Mouse (Mus musculus) intestine, embryonic 14.5 days (tissue): ENCODE data around the gene Actrt2. TPM values are rescaled to one million over a fixed set of nuclear protein-coding genes. Genes with fewer than 3 reads are reported as not detected.
A peak's percentile ranks its signal among the peaks of the same experiment; 100 is the strongest.

Source experiments
- ATAC-seq: fragments of 200-750 bp; cut with Nextera tagmentation; replicated peaks from 2 replicates; pipeline ENCODE4 v1.8.0; 2017; ENCODE audit warnings: low read depth, moderate number of reproducible peaks, moderate TSS enrichment, moderate library complexity; ENCODE audit not compliant: low FRiP score, low TSS enrichment
- DNase-seq: peaks from one replicate; pipeline ENCODE4 v3.0.0-alpha.2; 2018; ENCODE audit warnings: low spot score
- H3K27ac ChIP-seq: fragments of 300-500 bp; sonication (generic); 2 replicates; pipeline ENCODE4 v1.5.1; 2014; ENCODE audit warnings: low read depth, mild to moderate bottlenecking, control low read depth
- H3K27me3 ChIP-seq: fragments of 300-500 bp; sonication (generic); replicated peaks from 2 replicates; pipeline ENCODE4 v1.6.1; 2014; ENCODE audit warnings: low read length, control low read depth; ENCODE audit not compliant: control insufficient read depth, insufficient read depth
- H3K36me3 ChIP-seq: fragments of 300-500 bp; sonication (generic); 2 replicates; pipeline ENCODE4 v1.6.1; 2014; ENCODE audit warnings: low read length, control low read depth; ENCODE audit not compliant: control insufficient read depth, insufficient read depth
- H3K4me1 ChIP-seq: fragments of 300-500 bp; sonication (generic); replicated peaks from 2 replicates; pipeline ENCODE4 v1.6.1; 2014; ENCODE audit warnings: low read length, control low read depth, mixed read lengths; ENCODE audit not compliant: control insufficient read depth, insufficient read depth
- H3K4me2 ChIP-seq: fragments of 300-500 bp; sonication (generic); 2 replicates; pipeline ENCODE4 v1.6.1; 2014; ENCODE audit warnings: low read length
- H3K4me3 ChIP-seq: fragments of 300-500 bp; sonication (generic); 2 replicates; pipeline ENCODE4 v1.5.1; 2014; ENCODE audit warnings: low read depth, low read length, control low read depth, mixed read lengths
- H3K9ac ChIP-seq: fragments of 300-500 bp; sonication (generic); 2 replicates; pipeline ENCODE4 v1.6.1; 2014; ENCODE audit warnings: mild to moderate bottlenecking, low read length
- H3K9me3 ChIP-seq: fragments of 300-500 bp; sonication (generic); 2 replicates; pipeline ENCODE4 v1.6.1; 2016; ENCODE audit warnings: low read length, control low read depth; ENCODE audit not compliant: control insufficient read depth
- WGBS: fragments of 180-500 bp; shearing (Covaris S2); extraction: QIAGEN DNeasy Blood & Tissue Kit; methylation state at CpG from one replicate; pipeline ENCODE4 v1.1.7; 2014; 5-methylcytosine and 5-hydroxymethylcytosine counted together
- polyA plus RNA-seq: library from polyadenylated mRNA; unstranded; fragments of >200 nt; fragmentation: Nextera tagmentation; extraction: Ambion mirVana; gene quantifications from 2 replicates; pipeline ENCODE4 v1.2.1, GENCODE M21; 2014

Actrt2 gene
- polyA plus RNA-seq, 1 experiment from 2014 or later, result not detected

GRCm38 (mm10) chr4:154632800-154633764 lies 34.6 kb downstream of the Actrt2 start:
- Histone ChIP-seq H3K9me3 (no peaks in the 10 kb centered on the region), H3K9ac (no peak overlapping the region), H3K4me3 (no peak overlapping the region), H3K4me2 (peak overlapping the region; percentile 87; the same call in 1 of the 2 replicates), H3K36me3 (no peaks in the 10 kb centered on the region), H3K27me3 (peaks cover 76% of the 10 kb centered on the region), H3K27ac (no peak overlapping the region), H3K4me1 (peaks cover 18% of the 10 kb centered on the region)
- ATAC-seq (no peak), DNase-seq (peak; percentile 63)
- WGBS, result 40% methylated on average over 14 of the region's 14 CpGs

GRCm38 (mm10) chr4:154630763-154631162 lies 36.9 kb downstream of the Actrt2 start:
- no peak overlapping the region for H3K4me3 ChIP-seq
- H3K9me3 ChIP-seq, result no peaks in the 10 kb centered on the region
- no peak overlapping the region for H3K27ac ChIP-seq
- H3K4me2 ChIP-seq, result no peak overlapping the region
- 41% methylated on average over 3 of the region's 3 CpGs for WGBS
- no peaks in the 10 kb centered on the region for H3K36me3 ChIP-seq
- no peak for ATAC-seq
- H3K9ac ChIP-seq, result no peak overlapping the region
- peaks cover 10% of the 10 kb centered on the region; the same call in 1 of the 2 replicates for H3K4me1 ChIP-seq
- H3K27me3 ChIP-seq, result peaks cover 61% of the 10 kb centered on the region
- DNase-seq, result no peak

- ATAC-seq (no peak), DNase-seq (no peak)
- no peaks in the 10 kb centered on the region for H3K9me3 ChIP-seq
- H3K9ac ChIP-seq, result no peak overlapping the region
- H3K4me2 ChIP-seq, result no peak overlapping the region
- H3K36me3 ChIP-seq, result no peaks in the 10 kb centered on the region
- H3K4me3 ChIP-seq, result no peak overlapping the region
- no peak overlapping the region for H3K27ac ChIP-seq
- peaks cover 30% of the 10 kb centered on the region for H3K27me3 ChIP-seq
- 76% methylated on average over 5 of the region's 5 CpGs for WGBS
- H3K4me1 ChIP-seq, result no peaks in the 10 kb centered on the region
Observed at GRCm38 (mm10) chr4:154627419-154628142, 40.1 kb downstream of the Actrt2 start.

- Histone ChIP-seq H3K4me3 (no peak overlapping the region), H3K4me2 (no peak overlapping the region), H3K36me3 (no peaks in the 10 kb centered on the region), H3K9me3 (no peaks in the 10 kb centered on the region), H3K27me3 (peaks cover 18% of the 10 kb centered on the region), H3K4me1 (no peaks in the 10 kb centered on the region), H3K9ac (no peak overlapping the region), H3K27ac (no peak overlapping the region)
- ATAC-seq, result no peak
- 76% methylated on average over 2 of the region's 2 CpGs for WGBS
- no peak for DNase-seq
Observed at GRCm38 (mm10) chr4:154626282-154626681, 41.4 kb downstream of the Actrt2 start.

GRCm38 (mm10) chr4:154625710-154626109 lies 42.0 kb downstream of the Actrt2 start:
- DNase-seq (no peak), ATAC-seq (no peak)
- peaks cover 13% of the 10 kb centered on the region for H3K27me3 ChIP-seq
- H3K36me3 ChIP-seq, result no peaks in the 10 kb centered on the region
- no peaks in the 10 kb centered on the region for H3K9me3 ChIP-seq
- no peak overlapping the region for H3K27ac ChIP-seq
- H3K4me1 ChIP-seq, result no peaks in the 10 kb centered on the region
- H3K9ac ChIP-seq, result no peak overlapping the region
- H3K4me2 ChIP-seq, result no peak overlapping the region
- 52% methylated on average over 14 of the region's 14 CpGs for WGBS
- no peak overlapping the region for H3K4me3 ChIP-seq

- Histone ChIP-seq H3K4me3 (no peak overlapping the region), H3K9me3 (no peaks in the 10 kb centered on the region), H3K4me1 (no peaks in the 10 kb centered on the region), H3K9ac (no peak overlapping the region), H3K36me3 (no peaks in the 10 kb centered on the region), H3K27ac (no peak overlapping the region), H3K4me2 (no peak overlapping the region), H3K27me3 (no peaks in the 10 kb centered on the region)
- no peak for DNase-seq
- no peak for ATAC-seq
- WGBS, result 85% methylated on average over 3 of the region's 3 CpGs
Observed at GRCm38 (mm10) chr4:154623241-154623640, 44.4 kb downstream of the Actrt2 start.

- no peaks in the 10 kb centered on the region for H3K4me1 ChIP-seq
- DNase-seq, result no peak
- ATAC-seq, result no peak
- H3K9ac ChIP-seq, result no peak overlapping the region
- no peak overlapping the region for H3K27ac ChIP-seq
- H3K9me3 ChIP-seq, result no peaks in the 10 kb centered on the region
- H3K36me3 ChIP-seq, result no peaks in the 10 kb centered on the region
- no peaks in the 10 kb centered on the region for H3K27me3 ChIP-seq
- 90% methylated on average over 4 of the region's 4 CpGs for WGBS
- no peak overlapping the region for H3K4me2 ChIP-seq
- H3K4me3 ChIP-seq, result no peak overlapping the region
Observed at GRCm38 (mm10) chr4:154622521-154622920, 45.1 kb downstream of the Actrt2 start.
